Mouse (Mus musculus) ES-E14 (cell line): ENCODE data around the gene Hist1h3c.

Experiments
- CHD2 ChIP-seq: IDR thresholded peaks from 2 replicates; pipeline ENCODE4 v1.6.1; 2014; ENCODE audit warnings: mild to moderate bottlenecking, low read depth, low read length, inconsistent platforms
- ZNF384 ChIP-seq: IDR thresholded peaks from 2 replicates; pipeline ENCODE4 v1.6.1; 2012; ENCODE audit warnings: low read depth, low read length, inconsistent platforms

GRCm38 (mm10) chr13:23708654-23709053, 36.7 kb downstream of the Hist1h3c start:
- no peak for TF ChIP-seq ZNF384
- TF ChIP-seq CHD2 = no peak
